Mouse (Mus musculus): ENCODE measurements at regions not wholly inside any gene's neighbourhood (a gene's known extent, or its start where the extent isn't known, plus 50 kb on each side); places are given as distances from the start of the nearest gene placed in this dataset.

DNA sequence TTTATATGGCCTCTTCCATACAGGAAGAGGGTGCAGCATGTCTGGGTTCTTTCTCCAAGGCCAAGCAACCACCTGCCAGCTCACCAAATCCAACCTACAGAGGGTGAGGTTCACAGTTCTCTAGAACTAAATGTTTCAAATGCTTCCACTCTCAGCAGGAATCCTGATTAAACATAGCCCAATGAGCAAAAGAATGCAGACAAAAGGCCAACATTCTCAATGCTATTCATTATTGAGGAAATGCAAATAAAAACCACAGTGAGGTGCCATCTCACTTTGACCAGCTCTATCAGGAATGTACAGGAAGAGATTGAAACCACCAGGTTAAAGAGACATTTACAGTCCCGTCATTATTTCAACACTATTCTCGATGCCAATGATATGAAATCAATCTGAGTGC, 331.2 kb upstream of the Tenm3 start:
- WGBS = 81% methylated on average over 2 of the region's 2 CpGs
- ATAC-seq = no peak
- Histone ChIP-seq H3K27ac (no peak overlapping the region), H3K4me1 (ENCODE audit: insufficient read depth, low read length) (no peaks in the 10 kb centered on the region), H3K9ac (replicated peaks; ENCODE audit: low read length) (no peak overlapping the region), H3K9me3 (ENCODE audit: low read length) (no peaks in the 10 kb centered on the region), H3K4me3 (ENCODE audit: low read length) (no peak overlapping the region), H3K36me3 (ENCODE audit: insufficient read depth, low read length) (no peaks in the 10 kb centered on the region), H3K27me3 (ENCODE audit: insufficient read depth, low read length) (no peaks in the 10 kb centered on the region), H3K4me2 (ENCODE audit: low read depth, low read length) (no peak overlapping the region)
- TF ChIP-seq CTCF (IDR thresholded peaks at IDR 0.05; ENCODE audit: low read depth) = no peak
- no peak for DNase-seq (ENCODE audit: low spot score)

DNA sequence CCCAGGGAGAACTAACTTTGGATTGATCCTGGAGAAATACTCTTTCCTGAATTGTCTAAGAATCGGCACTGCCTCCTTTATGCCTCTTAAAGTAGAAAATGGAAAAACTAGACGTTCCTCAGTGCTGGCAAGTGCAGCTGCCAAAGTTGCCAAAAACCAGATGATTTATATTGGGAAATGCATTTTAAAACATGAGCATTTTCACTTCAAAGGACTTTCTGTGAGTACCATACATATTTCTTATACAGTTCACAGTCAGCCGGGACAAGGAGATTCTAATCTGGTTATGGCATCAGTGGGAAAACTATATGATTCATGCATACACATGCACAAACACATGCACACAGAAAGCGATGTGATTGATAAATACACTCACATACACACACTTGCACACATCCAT, 315.6 kb upstream of the Tenm3 start:
- no peak for TF ChIP-seq CTCF (IDR thresholded peaks at IDR 0.05; ENCODE audit: low read depth)
- WGBS = 68% methylated on average over 4 of the region's 4 CpGs
- Histone ChIP-seq H3K4me1 (ENCODE audit: insufficient read depth, low read length) (no peaks in the 10 kb centered on the region), H3K9ac (replicated peaks; ENCODE audit: low read length) (no peak overlapping the region), H3K27me3 (ENCODE audit: insufficient read depth, low read length) (no peaks in the 10 kb centered on the region), H3K36me3 (ENCODE audit: insufficient read depth, low read length) (no peaks in the 10 kb centered on the region), H3K4me2 (ENCODE audit: low read depth, low read length) (no peak overlapping the region), H3K9me3 (ENCODE audit: low read length) (no peaks in the 10 kb centered on the region), H3K4me3 (ENCODE audit: low read length) (no peak overlapping the region), H3K27ac (no peak overlapping the region)
- DNase-seq (ENCODE audit: low spot score) (no peak), ATAC-seq (no peak)

DNA sequence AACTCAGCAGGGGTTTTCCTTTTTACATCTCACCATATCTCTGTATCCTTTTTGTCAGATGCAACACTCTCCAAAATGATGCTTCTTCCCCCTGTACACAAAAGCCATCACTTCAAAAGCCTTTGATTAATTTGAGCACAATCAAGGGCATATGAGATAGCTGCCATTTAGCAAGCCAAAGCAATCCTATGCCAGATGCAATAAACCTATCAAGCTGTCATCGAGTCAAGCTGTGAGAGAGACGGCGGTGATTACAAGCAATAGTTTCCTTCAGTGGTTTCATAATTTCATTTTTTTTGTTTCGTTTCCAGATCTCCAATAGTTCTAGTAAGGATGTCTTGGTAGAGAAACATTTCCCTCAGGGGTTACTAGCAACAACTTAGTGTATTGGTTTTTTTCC, 314.4 kb upstream of the Tenm3 start:
- Histone ChIP-seq H3K9ac (replicated peaks; ENCODE audit: low read length) (no peak overlapping the region), H3K4me2 (ENCODE audit: low read depth, low read length) (no peak overlapping the region), H3K27ac (no peak overlapping the region), H3K4me1 (ENCODE audit: insufficient read depth, low read length) (no peaks in the 10 kb centered on the region), H3K27me3 (ENCODE audit: insufficient read depth, low read length) (no peaks in the 10 kb centered on the region), H3K36me3 (ENCODE audit: insufficient read depth, low read length) (no peaks in the 10 kb centered on the region), H3K9me3 (ENCODE audit: low read length) (no peaks in the 10 kb centered on the region), H3K4me3 (ENCODE audit: low read length) (no peak overlapping the region)
- no peak for ATAC-seq
- no peak for TF ChIP-seq CTCF (IDR thresholded peaks at IDR 0.05; ENCODE audit: low read depth)
- WGBS = 38% methylated on average over 4 of the region's 4 CpGs
- peak; percentile 53 for DNase-seq (ENCODE audit: low spot score)

DNA sequence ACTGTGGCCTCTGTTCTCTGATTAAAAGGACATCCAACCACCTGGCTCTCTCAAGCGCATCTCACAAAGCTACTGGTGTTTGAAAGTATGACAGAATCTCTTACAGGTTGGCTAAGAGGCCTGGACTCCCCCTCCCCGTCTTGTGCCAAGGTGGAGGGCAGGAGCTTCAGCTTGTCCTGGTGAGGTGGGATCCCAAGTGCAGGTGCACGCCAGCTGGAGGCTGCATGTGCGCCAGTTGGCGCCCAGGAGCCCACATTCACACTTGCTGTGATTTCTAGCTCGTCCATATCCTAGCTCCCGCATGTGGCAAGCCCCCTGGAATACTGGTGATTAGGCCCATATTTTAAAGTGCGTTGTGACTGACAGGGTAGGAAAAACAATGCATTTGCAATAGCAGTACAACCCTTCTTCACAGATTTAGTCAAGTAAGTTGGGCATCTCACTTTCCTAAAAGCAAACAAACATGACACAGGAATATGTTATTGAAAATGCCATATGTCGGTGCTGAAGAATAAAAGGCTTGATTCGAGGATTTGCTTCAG, 292.8 kb upstream of the Tenm3 start:
- H3K4me2 ChIP-seq (ENCODE audit: low read depth, low read length) = no peak overlapping the region
- H3K9me3 ChIP-seq (ENCODE audit: low read length) = no peaks in the 10 kb centered on the region
- TF ChIP-seq CTCF (IDR thresholded peaks at IDR 0.05; ENCODE audit: low read depth) = no peak
- H3K36me3 ChIP-seq (ENCODE audit: insufficient read depth, low read length) = no peaks in the 10 kb centered on the region
- no peak overlapping the region for H3K27ac ChIP-seq
- DNase-seq (ENCODE audit: low spot score) (no peak), ATAC-seq (no peak)
- H3K9ac ChIP-seq (replicated peaks; ENCODE audit: low read length) = no peak overlapping the region
- no peak overlapping the region for H3K4me3 ChIP-seq (ENCODE audit: low read length)
- H3K27me3 ChIP-seq (ENCODE audit: insufficient read depth, low read length) = no peaks in the 10 kb centered on the region
- H3K4me1 ChIP-seq (ENCODE audit: insufficient read depth, low read length) = no peaks in the 10 kb centered on the region
- 76% methylated on average over 10 of the region's 10 CpGs for WGBS

DNA sequence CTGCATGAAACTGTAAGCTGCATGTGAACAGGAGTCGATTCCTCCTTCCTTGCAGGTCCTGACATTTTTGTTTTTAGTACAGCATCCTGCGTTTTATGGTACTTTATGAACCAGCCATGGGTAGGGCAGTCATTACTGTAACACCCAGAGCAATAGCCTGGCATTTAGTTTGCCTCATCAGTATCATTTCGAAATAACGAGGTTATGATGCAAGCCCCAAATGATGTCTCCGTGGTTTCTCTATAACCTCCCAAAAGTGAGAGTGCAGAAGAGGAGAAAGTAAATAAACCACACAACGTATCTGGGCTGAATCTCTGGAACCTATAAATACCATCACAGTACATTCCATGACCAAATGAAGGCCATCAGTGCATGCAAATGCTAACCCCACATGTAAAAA, 265.3 kb upstream of the Tenm3 start:
- no peak overlapping the region for H3K4me2 ChIP-seq (ENCODE audit: low read depth, low read length)
- no peaks in the 10 kb centered on the region for H3K27me3 ChIP-seq (ENCODE audit: insufficient read depth, low read length)
- 82% methylated on average over 6 of the region's 6 CpGs for WGBS
- no peak overlapping the region for H3K9ac ChIP-seq (replicated peaks; ENCODE audit: low read length)
- no peaks in the 10 kb centered on the region for H3K36me3 ChIP-seq (ENCODE audit: insufficient read depth, low read length)
- H3K4me3 ChIP-seq (ENCODE audit: low read length) = no peak overlapping the region
- ATAC-seq (no peak), DNase-seq (ENCODE audit: low spot score) (no peak)
- no peak for TF ChIP-seq CTCF (IDR thresholded peaks at IDR 0.05; ENCODE audit: low read depth)
- no peak overlapping the region for H3K27ac ChIP-seq
- H3K9me3 ChIP-seq (ENCODE audit: low read length) = no peaks in the 10 kb centered on the region
- H3K4me1 ChIP-seq (ENCODE audit: insufficient read depth, low read length) = no peaks in the 10 kb centered on the region

DNA sequence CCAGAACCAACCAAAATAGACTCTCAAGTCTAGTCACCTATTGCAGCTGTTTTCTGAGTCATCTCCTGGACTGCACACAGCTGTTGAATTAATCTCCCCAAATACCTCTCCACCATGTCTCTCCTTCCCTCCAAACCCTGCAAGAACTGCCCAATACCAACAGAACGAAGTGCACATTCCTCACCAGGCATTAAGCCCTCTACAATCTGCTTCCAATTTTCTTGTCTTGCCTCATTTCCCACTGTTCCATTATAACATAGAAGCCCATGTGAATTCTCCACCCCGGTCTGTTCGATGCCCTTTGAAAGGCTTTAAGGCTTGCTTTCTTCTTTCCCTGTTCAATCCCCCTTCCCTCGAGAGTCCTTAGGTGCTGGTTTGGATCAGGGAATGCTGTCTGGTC, 264.9 kb upstream of the Tenm3 start:
- H3K27ac ChIP-seq = no peak overlapping the region
- ATAC-seq (no peak), DNase-seq (ENCODE audit: low spot score) (no peak)
- no peak overlapping the region for H3K4me2 ChIP-seq (ENCODE audit: low read depth, low read length)
- no peaks in the 10 kb centered on the region for H3K4me1 ChIP-seq (ENCODE audit: insufficient read depth, low read length)
- no peaks in the 10 kb centered on the region for H3K36me3 ChIP-seq (ENCODE audit: insufficient read depth, low read length)
- no peaks in the 10 kb centered on the region for H3K27me3 ChIP-seq (ENCODE audit: insufficient read depth, low read length)
- H3K9me3 ChIP-seq (ENCODE audit: low read length) = no peaks in the 10 kb centered on the region
- H3K9ac ChIP-seq (replicated peaks; ENCODE audit: low read length) = no peak overlapping the region
- TF ChIP-seq CTCF (IDR thresholded peaks at IDR 0.05; ENCODE audit: low read depth) = no peak
- no peak overlapping the region for H3K4me3 ChIP-seq (ENCODE audit: low read length)
- 64% methylated on average over 4 of the region's 4 CpGs for WGBS

DNA sequence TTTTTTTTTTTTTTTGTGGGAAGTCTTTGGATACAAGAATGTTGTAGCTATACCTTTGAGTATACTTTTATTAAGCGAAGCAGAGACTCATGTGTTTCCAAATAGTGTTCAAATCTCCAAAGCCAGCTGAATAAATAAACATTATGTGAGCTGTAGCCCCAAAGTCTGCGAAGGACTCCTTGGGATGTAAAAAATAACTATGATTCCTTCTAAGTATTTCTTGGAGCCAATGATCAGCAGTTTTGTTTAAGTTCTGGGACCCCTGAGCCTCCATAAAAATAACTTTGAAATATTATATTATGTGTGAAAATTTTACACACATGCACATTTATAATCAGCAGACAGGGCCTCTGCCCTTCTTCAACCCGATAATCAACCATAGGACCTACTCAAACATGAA, 262.8 kb upstream of the Tenm3 start:
- no peak overlapping the region for H3K4me3 ChIP-seq (ENCODE audit: low read length)
- ATAC-seq (no peak), DNase-seq (ENCODE audit: low spot score) (no peak)
- no peak overlapping the region for H3K4me2 ChIP-seq (ENCODE audit: low read depth, low read length)
- no peak overlapping the region for H3K27ac ChIP-seq
- H3K27me3 ChIP-seq (ENCODE audit: insufficient read depth, low read length) = no peaks in the 10 kb centered on the region
- no peaks in the 10 kb centered on the region for H3K4me1 ChIP-seq (ENCODE audit: insufficient read depth, low read length)
- no peak overlapping the region for H3K9ac ChIP-seq (replicated peaks; ENCODE audit: low read length)
- no peaks in the 10 kb centered on the region for H3K36me3 ChIP-seq (ENCODE audit: insufficient read depth, low read length)
- no peak for TF ChIP-seq CTCF (IDR thresholded peaks at IDR 0.05; ENCODE audit: low read depth)
- WGBS = 91% methylated on average over 3 of the region's 3 CpGs
- H3K9me3 ChIP-seq (ENCODE audit: low read length) = no peaks in the 10 kb centered on the region
